Mouse (Mus musculus): ENCODE data around the gene Arhgap6. TPM values are rescaled to one million over a fixed set of nuclear protein-coding genes. Genes with fewer than 3 reads are reported as not detected.
A peak's percentile ranks its signal among the peaks of the same experiment; 100 is the strongest.

Arhgap6 gene
- total RNA-seq, 4 experiments from 2014 or later: 2.9 to 3.2 (median 3.0) TPM

- no peak for DNase-seq (ENCODE audit: low spot score)
These were observed 182.9 kb downstream of the Arhgap6 start for GRCm38 (mm10) chrX:168977776-168978175.

- DNase-seq (ENCODE audit: low spot score): no peak
These were observed 185.5 kb downstream of the Arhgap6 start for GRCm38 (mm10) chrX:168980370-168980769.

- no peak for DNase-seq (ENCODE audit: low spot score)
These were observed 212.2 kb downstream of the Arhgap6 start for GRCm38 (mm10) chrX:169007066-169007465.

- no peak for DNase-seq (ENCODE audit: low spot score)
These were observed 217.8 kb downstream of the Arhgap6 start for GRCm38 (mm10) chrX:169012701-169013100.

- DNase-seq (ENCODE audit: low spot score): no peak
These were observed 239.5 kb downstream of the Arhgap6 start for GRCm38 (mm10) chrX:169034390-169034789.

GRCm38 (mm10) chrX:169036403-169037296 is 241.8 kb downstream of the Arhgap6 start:
- DNase-seq (ENCODE audit: low spot score): peak; percentile 73

- DNase-seq (ENCODE audit: low spot score): no peak
These were observed 242.5 kb downstream of the Arhgap6 start for GRCm38 (mm10) chrX:169037401-169037800.

- no peak for DNase-seq (ENCODE audit: low spot score)
These were observed 249.0 kb downstream of the Arhgap6 start for GRCm38 (mm10) chrX:169043872-169044271.

- DNase-seq (ENCODE audit: low spot score): no peak
These were observed 252.7 kb downstream of the Arhgap6 start for GRCm38 (mm10) chrX:169047595-169047994.

GRCm38 (mm10) chrX:169049550-169049949 is 254.7 kb downstream of the Arhgap6 start:
- DNase-seq (ENCODE audit: low spot score): no peak

- peak; percentile 13 for DNase-seq (ENCODE audit: low spot score)
These were observed 259.1 kb downstream of the Arhgap6 start for GRCm38 (mm10) chrX:169053907-169054476.

GRCm38 (mm10) chrX:169062555-169062954 is 267.7 kb downstream of the Arhgap6 start:
- no peak for DNase-seq (ENCODE audit: low spot score)

GRCm38 (mm10) chrX:169065298-169065697 is 270.4 kb downstream of the Arhgap6 start:
- DNase-seq (ENCODE audit: low spot score): no peak

- no peak for DNase-seq (ENCODE audit: low spot score)
These were observed 271.0 kb downstream of the Arhgap6 start for GRCm38 (mm10) chrX:169065922-169066321.

- no peak for DNase-seq (ENCODE audit: low spot score)
These were observed 280.1 kb downstream of the Arhgap6 start for GRCm38 (mm10) chrX:169075020-169075419.

- DNase-seq (ENCODE audit: low spot score): no peak
These were observed 286.7 kb downstream of the Arhgap6 start for GRCm38 (mm10) chrX:169081609-169082008.

- peak; percentile 28 for DNase-seq (ENCODE audit: low spot score)
These were observed 291.0 kb downstream of the Arhgap6 start for GRCm38 (mm10) chrX:169085871-169086270.

GRCm38 (mm10) chrX:169089221-169089620 is 294.3 kb downstream of the Arhgap6 start:
- peak; percentile 22 for DNase-seq (ENCODE audit: low spot score)

GRCm38 (mm10) chrX:169094601-169095000 is 299.7 kb downstream of the Arhgap6 start:
- DNase-seq (ENCODE audit: low spot score): no peak

- DNase-seq (ENCODE audit: low spot score): no peak
These were observed 300.7 kb downstream of the Arhgap6 start for GRCm38 (mm10) chrX:169095584-169095983.

GRCm38 (mm10) chrX:169102665-169103064 is 307.8 kb downstream of the Arhgap6 start:
- no peak for DNase-seq (ENCODE audit: low spot score)

- DNase-seq (ENCODE audit: low spot score): no peak
These were observed 311.2 kb downstream of the Arhgap6 start for GRCm38 (mm10) chrX:169106048-169106622.

- no peak for DNase-seq (ENCODE audit: low spot score)
These were observed 312.5 kb downstream of the Arhgap6 start for GRCm38 (mm10) chrX:169107372-169107771.
